Mouse (Mus musculus): ENCODE measurements around the gene Fam76a.

- no peak for TF ChIP-seq POLR2A (IDR thresholded peaks at IDR 0.05; ENCODE audit: insufficient read depth, low read length)
- no peak for TF ChIP-seq CTCF (IDR thresholded peaks at IDR 0.05; ENCODE audit: low read depth, low read length)
- no peak for TF ChIP-seq EP300 (IDR thresholded peaks at IDR 0.05; ENCODE audit: insufficient read depth, low read depth, low read length)
These were observed 39.5 kb upstream of the Fam76a start for GRCm38 (mm10) chr4:132961866-132962265.

Data from ES-Bruce4 (cell line).